Mouse (Mus musculus): ENCODE results near the gene Scn2b. TPM values are rescaled to one million over a fixed set of nuclear protein-coding genes. Genes with fewer than 3 reads are reported as not detected.

Gene Scn2b
- total RNA-seq, 2 experiments from 2014 or later, result 75.1 to 79.0 TPM

DNA sequence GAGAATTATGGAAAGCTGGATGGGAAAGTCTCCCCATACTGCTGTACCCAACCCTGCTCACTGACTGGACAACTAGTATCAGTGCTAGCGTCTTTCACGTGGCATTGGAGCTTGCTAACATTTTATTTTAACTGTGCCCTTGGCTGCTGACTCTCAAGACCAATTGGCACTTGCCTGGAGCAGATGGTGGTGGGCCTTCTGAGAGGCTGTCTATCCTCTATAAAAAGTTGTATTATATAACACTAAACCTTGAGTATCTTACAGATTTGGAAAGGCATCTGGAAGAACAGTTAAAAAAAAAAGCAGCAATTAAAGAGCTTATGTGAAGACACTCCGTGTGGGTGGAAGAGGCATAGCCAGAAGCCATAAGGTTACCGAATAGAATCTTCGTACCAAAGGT is 52.6 kb downstream of the Scn2b start:
- DNase-seq (ENCODE audit: low spot score in 2 of 2), result no peak

DNA sequence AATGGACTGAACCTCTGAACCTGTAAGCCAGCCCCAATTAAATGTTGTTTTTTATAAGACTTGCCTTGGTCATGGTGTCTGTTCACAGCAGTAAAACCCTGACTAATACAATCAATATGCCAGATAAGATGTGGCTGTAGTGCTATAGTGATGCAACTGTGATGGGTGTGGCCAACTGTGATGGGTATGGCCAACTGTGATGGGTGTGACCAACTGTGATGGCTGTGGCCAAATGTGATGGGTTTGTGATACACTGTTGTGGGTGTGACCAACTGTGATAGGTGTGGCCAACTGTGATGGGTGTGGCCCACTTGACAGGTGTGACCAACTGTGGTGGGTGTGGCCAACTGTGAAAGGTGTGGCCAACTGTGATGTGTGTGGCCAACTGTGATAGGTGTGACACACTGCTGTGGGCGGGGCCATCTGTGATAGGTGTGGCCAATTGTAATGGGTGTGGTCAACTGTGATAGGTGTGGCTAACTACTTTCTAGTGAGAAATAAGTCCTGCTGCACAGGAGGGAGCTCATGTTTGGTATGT is 53.6 kb downstream of the Scn2b start:
- DNase-seq (ENCODE audit: low spot score in 2 of 2), result no peak

DNA sequence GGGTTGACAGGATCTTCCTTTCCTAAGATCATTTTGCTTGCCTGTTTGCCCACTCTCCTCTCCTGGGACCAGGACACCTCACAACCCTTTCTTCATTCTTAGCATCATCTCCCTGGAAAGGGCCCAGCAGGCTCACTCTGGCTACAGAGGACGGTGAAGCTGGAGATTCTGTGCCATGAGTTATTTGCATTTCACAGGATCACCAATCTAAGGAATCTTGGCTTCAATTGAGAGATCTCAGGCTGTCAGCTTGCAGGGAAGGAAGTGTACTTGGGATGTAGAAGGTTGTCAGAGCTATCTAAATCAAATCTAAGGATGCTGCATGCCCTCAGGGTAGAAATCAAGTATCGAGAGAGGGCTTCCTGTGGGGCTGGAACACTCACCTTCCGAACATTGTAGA is 55.9 kb downstream of the Scn2b start:
- DNase-seq (ENCODE audit: low spot score in 2 of 2), result no peak

DNA sequence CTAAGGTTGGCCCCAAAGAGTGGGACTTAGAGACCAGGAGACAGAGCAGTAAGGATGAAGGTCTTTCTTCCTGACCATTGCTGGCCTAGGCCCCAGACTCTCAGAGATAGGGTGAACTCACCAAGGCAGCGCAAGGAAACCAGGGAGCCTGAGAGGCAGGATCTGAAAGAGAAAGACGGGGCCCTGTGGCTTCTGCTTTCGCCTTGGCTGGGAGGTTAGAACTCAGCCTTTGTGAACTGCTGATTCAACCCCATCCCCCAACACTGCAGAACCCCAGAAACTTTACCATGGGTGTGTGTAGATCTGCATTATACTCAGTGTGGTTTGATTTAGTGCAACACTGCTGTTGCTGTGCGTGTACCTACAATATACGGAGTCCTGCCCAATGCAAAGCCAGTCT is 61.7 kb downstream of the Scn2b start:
- DNase-seq (ENCODE audit: low spot score in 2 of 2), result no peak

Other genes starting within 250 kb of the Scn2b start
- 10 to 100 TPM; 50.5 to 54.6 TPM for gene Kmt2a, start 236.5 kb upstream of the Scn2b start, total RNA-seq (2021)
- gene Atp5l, start 197.0 kb upstream of the Scn2b start, total RNA-seq (2021), result 100 to 1,000 TPM; 394 to 460 TPM
- 100 to 1,000 TPM in 1 of 2 experiments, 10 to 100 TPM in 1; 92.4 to 104 TPM for gene Ube4a, start 152.2 kb upstream of the Scn2b start, total RNA-seq (2021)
- gene Cd3g, start 137.4 kb upstream of the Scn2b start, total RNA-seq (2021), result not detected
- not detected for gene Cd3d, start 136.0 kb upstream of the Scn2b start, total RNA-seq (2021)
- gene Cd3e, start 108.2 kb upstream of the Scn2b start, total RNA-seq (2021), result not detected
- gene Mpzl2, start 78.0 kb upstream of the Scn2b start, total RNA-seq (2021), result 1 to 10 TPM in 1 of 2 experiments, under 1 TPM in 1; 0.39 to 1.1 TPM
- 1 to 10 TPM; 3.1 to 3.7 TPM for gene Mpzl3, start 62.6 kb upstream of the Scn2b start, total RNA-seq (2021)
- gene Jaml, start 38.6 kb upstream of the Scn2b start, total RNA-seq (2021), result not detected
- gene Scn4b, start 20.6 kb downstream of the Scn2b start, total RNA-seq (2021), result 1 to 10 TPM; 2.4 to 2.7 TPM
- gene BC049352, start 64.2 kb downstream of the Scn2b start, total RNA-seq (2021), result under 1 TPM in 1 of 2 experiments, not detected in 1; 0.20 TPM
- not detected for gene Tmprss4, start 86.3 kb downstream of the Scn2b start, total RNA-seq (2021)
- gene Il10ra, start 151.4 kb downstream of the Scn2b start, total RNA-seq (2021), result 1 to 10 TPM; 1.9 to 2.2 TPM
- not detected for gene Tmprss13, start 201.3 kb downstream of the Scn2b start, total RNA-seq (2021)

Data from layer of hippocampus, postnatal 10 days (tissue).